Mouse (Mus musculus) macrophage (primary cell): ENCODE measurements around the gene Tcap. TPM values are rescaled to one million over a fixed set of nuclear protein-coding genes. Genes with fewer than 3 reads are reported as not detected.

ENCODE experiments used
- H3K27ac ChIP-seq: fragments of 350-480 bp; formaldehyde crosslinking; 2 replicates; pipeline ENCODE4 v1.9.0; 2021
- H3K36me3 ChIP-seq: fragments of 350-480 bp; formaldehyde crosslinking; 2 replicates; pipeline ENCODE4 v1.9.0; 2021; ENCODE audit errors: inconsistent target
- H3K4me3 ChIP-seq: fragments of 350-480 bp; formaldehyde crosslinking; 2 replicates; pipeline ENCODE4 v1.9.0; 2021; ENCODE audit errors: inconsistent target
- H3K79me2 ChIP-seq: fragments of 350-480 bp; formaldehyde crosslinking; 2 replicates; pipeline ENCODE4 v1.9.0; 2021; ENCODE audit errors: inconsistent target
- WGBS: methylation state at CpG from one replicate; pipeline ENCODE4 v1.1.7; 2026; ENCODE audit warnings: inconsistent platforms; ENCODE audit not compliant: missing documents; 5-methylcytosine and 5-hydroxymethylcytosine counted together
- polyA plus RNA-seq: library from polyadenylated mRNA; stranded (reverse); fragments of 250-400 nt; gene quantifications from 3 replicates; pipeline ENCODE4 v1.2.4, GENCODE M21; 2018; ENCODE audit warnings: inconsistent platforms

The Tcap gene
- polyA plus RNA-seq, 1 experiment from 2014 or later: 0.16 TPM

GRCm38 (mm10) chr11:98347385-98348082 is 36.1 kb upstream of the Tcap start:
- H3K36me3 ChIP-seq: no peaks in the 10 kb centered on the region
- H3K4me3 ChIP-seq: no peak overlapping the region
- no peak overlapping the region for H3K27ac ChIP-seq
- WGBS: 25% methylated on average over 9 of the region's 12 CpGs
- no peaks in the 10 kb centered on the region for H3K79me2 ChIP-seq

DNA sequence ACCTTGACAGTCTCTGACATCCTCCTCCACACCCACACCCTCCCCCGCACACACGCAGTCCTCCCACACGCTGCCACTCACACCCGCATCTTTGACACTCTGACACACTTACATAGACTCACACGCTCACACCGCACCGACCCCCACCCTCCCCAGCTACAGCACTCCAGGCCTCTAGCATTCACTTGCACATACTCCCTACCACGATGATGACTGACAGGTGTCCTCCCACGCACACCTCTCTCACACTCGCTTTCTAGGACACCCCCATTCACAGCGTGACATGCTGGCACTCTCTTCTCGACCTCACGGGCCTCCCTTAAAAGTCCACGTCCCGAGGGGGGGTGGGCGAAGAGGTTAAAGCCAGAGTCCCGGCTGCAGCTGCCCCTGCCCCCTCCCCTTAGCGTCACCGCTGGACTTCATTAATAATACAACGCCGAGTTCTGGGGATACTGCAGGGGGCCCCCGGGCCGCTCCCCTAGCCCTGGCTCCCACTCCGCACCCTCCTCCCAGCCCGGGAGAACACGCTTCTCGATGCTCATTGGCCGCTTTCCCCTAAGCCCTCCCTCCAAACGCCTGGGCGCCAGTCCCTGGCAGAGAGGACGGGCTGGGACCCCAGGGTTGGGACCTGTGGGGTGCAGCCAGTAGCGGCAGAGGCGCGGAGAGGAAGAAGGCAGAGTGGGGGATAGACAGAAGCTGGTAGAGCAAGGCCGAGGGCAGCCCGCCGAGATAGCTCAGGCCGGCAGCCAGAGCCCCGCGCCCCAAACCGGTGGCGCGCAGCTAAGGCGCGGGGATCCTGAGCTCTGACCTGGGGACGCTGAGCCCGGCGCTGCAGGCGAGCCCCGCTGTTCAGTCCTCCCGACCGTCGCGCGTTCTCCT is 35.3 kb upstream of the Tcap start, which contains the start of gene Ppp1r1b:
Gene Ppp1r1b (plus strand): TSS at position 322 of the 879 bp plus-strand sequence.
- Histone ChIP-seq H3K79me2 (no peaks in the 10 kb centered on the region), H3K27ac (no peak within 1 kb of the TSS), H3K36me3 (no peaks in the 10 kb centered on the region), H3K4me3 (no peak within 1 kb of the TSS)
- 3% methylated on average over 53 of the region's 55 CpGs for WGBS

DNA sequence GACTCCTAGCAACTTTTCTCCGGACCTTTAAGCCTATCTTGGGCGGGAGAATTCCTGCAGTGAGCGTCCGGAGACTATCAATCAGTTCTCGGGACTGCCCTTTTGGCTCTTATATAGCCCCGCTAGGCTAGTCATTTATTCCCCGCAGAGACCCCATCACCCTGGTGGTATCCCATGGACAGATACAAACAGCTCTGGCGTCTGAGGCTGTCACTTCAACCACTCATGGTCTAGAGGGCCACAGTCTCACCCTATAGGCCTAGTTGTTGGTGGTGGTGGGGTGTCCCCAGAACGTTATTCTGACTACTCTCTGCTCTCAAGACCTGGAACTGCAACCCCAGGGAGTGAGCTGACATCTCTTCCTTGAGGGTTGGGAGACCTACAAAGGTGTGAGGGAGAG is 34.3 kb upstream of the Tcap start:
- WGBS: 37% methylated on average over 9 of the region's 9 CpGs
- no peak overlapping the region for H3K4me3 ChIP-seq

DNA sequence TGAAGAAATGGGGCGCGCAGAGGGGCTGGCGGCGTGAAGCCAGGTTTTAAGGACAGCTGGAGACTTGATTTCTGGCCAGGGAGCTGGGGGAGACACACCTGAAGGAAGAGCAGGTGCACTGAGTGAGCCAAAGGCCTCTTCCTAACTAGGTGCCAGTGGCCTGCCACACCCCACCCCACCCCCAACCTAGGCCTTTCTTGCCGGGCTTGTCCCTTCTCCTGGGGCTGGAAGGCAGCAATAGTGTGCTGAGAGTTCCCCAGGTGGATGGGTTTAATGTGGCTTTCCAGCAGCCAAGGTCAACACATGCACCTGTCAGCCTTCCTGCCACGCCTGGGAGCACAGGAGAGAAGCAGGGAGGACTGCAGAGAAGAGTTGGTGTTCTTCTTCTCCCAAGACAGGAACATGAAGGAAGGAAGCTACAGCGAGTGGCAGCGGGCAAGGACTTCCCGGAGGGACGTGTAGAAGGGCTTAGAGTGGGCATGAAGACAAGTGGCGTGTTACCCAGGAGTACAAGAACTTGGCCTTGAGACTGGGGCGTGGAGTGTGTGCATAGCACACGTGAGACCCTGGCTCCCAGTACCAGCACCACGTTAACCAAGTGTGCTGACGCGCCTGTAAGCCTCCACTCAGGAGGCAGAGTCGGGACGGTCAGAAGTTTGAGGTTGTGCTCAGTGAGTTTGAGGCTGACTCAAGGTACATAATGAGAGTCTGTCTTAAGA is 31.2 kb upstream of the Tcap start:
- no peak overlapping the region for H3K27ac ChIP-seq
- no peak overlapping the region for H3K4me3 ChIP-seq
- no peaks in the 10 kb centered on the region for H3K79me2 ChIP-seq
- H3K36me3 ChIP-seq: no peaks in the 10 kb centered on the region
- WGBS: 84% methylated on average over 18 of the region's 18 CpGs

More for the DNA sequence above, 34.3 kb upstream of the Tcap start:
- Histone ChIP-seq H3K79me2 (no peaks in the 10 kb centered on the region), H3K36me3 (no peaks in the 10 kb centered on the region), H3K27ac (no peak overlapping the region)

GRCm38 (mm10) chr11:98353651-98354211 is 29.9 kb upstream of the Tcap start:
- Histone ChIP-seq H3K79me2 (peaks cover 4% of the 10 kb centered on the region), H3K27ac (no peak overlapping the region), H3K36me3 (no peaks in the 10 kb centered on the region), H3K4me3 (no peak overlapping the region)
- WGBS: 67% methylated on average over 8 of the region's 8 CpGs

DNA sequence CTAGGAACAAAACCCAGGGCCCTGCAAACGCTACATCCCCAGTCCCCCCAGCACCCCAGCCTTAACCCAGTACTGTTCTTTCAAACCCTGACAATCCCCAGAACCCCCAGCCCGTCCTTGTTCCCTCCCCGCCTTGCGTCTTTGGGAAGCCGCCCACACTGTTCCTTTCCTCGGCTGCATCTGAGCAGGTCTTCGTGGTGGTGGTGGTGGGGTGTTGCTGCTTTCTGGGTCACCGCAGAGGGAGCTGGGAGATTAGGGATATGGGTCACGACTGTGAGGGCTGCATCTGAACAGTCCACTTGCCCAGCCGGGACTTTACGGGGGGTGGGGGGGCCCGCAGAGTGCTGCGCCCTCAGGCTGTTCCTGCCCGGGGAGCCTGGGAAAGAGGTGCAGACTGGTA is 29.2 kb upstream of the Tcap start:
- WGBS: 87% methylated on average over 14 of the region's 14 CpGs
- Histone ChIP-seq H3K4me3 (no peak overlapping the region), H3K27ac (no peak overlapping the region), H3K79me2 (peaks cover 12% of the 10 kb centered on the region), H3K36me3 (no peaks in the 10 kb centered on the region)

DNA sequence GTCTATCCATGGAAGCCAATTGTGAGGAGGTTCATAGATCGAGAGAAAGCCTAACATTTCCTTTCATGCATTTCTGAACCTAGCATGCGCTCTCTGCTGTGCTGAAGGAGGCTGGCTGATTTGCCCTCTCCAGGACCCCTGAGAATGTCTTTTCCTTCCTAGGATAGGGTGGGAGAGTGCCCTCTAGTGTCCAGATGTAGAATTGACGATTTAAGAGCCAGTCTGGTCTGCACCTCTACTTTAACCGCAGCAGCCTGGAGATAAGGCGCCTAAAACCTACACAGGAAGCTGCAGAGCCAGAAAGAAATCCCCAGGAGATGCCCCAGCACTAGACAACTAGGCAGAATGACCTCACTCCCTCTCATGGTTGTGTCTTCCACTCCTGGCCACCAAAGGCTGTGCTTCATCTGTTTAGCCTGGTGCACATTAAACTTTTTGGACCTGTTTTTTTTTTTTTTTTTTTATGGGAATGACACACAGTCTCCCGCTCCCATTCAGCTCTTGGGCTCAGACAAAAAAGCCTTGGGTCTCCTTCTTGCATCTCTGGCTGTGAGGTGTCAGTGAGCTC is 27.8 kb upstream of the Tcap start:
- no peaks in the 10 kb centered on the region for H3K36me3 ChIP-seq
- peaks cover 25% of the 10 kb centered on the region for H3K79me2 ChIP-seq
- H3K27ac ChIP-seq: no peak overlapping the region
- 13% methylated on average over 6 of the region's 6 CpGs for WGBS
- H3K4me3 ChIP-seq: no peak overlapping the region

GRCm38 (mm10) chr11:98356625-98357394 is 26.8 kb upstream of the Tcap start:
- 70% methylated on average over 7 of the region's 7 CpGs for WGBS
- peak overlapping the region; percentile 73; the same call in 1 of the 2 replicates for H3K27ac ChIP-seq
- H3K4me3 ChIP-seq: no peak overlapping the region

DNA sequence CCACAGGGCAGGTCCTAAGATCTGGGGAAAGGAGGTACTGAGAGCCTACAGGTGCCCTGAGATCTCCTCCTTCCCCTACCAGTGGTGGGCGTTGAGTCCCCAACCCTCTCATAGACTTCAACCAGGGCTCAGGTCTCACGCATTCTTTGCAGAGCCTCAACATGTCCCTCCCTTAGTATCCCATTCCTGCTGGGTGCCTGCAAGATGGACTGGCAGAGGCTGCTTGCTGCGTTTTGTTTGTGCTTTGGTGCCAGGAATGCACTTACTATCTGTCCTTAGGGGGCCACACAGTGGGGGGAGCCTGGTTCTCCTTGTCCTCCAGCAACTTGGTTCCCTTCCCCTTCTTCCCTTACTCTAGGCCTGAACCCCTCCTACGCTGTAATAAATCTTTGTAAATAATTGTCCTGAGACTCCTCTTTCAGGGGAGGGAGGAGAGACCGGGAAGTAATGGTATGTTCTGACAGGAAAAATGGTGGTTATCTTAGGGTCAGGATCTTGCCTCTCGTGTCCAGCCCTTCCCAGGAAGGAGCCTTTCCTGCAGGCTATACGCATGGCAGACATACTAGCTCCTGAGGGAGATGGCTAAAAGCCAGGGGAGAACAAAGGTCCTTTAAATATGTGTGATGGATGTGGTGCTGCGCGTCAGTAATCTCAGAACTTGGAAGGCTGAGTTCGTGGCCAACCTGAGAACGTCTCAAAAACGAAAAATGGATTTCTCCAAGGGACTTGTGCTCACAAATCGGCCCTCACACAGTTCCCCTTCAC is 26.0 kb upstream of the Tcap start:
- 20% methylated on average over 13 of the region's 13 CpGs for WGBS

More at GRCm38 (mm10) chr11:98356625-98357394, 26.8 kb upstream of the Tcap start:
- Histone ChIP-seq H3K79me2 (peaks cover 35% of the 10 kb centered on the region), H3K36me3 (no peaks in the 10 kb centered on the region)

GRCm38 (mm10) chr11:98358161-98359083 is 25.2 kb upstream of the Tcap start, which contains the start of gene Stard3:
Stard3 (plus strand) TSS chr11:98358368.
- peaks cover 7% of the 10 kb centered on the region; the same call in 1 of the 2 replicates for H3K36me3 ChIP-seq
- WGBS: 2% methylated on average over 59 of the region's 60 CpGs

More for the DNA sequence above, 26.0 kb upstream of the Tcap start:
- H3K4me3 ChIP-seq: peak overlapping the region; percentile 35
- H3K36me3 ChIP-seq: no peaks in the 10 kb centered on the region
- H3K79me2 ChIP-seq: peaks cover 43% of the 10 kb centered on the region
- H3K27ac ChIP-seq: peak overlapping the region; percentile 73

DNA sequence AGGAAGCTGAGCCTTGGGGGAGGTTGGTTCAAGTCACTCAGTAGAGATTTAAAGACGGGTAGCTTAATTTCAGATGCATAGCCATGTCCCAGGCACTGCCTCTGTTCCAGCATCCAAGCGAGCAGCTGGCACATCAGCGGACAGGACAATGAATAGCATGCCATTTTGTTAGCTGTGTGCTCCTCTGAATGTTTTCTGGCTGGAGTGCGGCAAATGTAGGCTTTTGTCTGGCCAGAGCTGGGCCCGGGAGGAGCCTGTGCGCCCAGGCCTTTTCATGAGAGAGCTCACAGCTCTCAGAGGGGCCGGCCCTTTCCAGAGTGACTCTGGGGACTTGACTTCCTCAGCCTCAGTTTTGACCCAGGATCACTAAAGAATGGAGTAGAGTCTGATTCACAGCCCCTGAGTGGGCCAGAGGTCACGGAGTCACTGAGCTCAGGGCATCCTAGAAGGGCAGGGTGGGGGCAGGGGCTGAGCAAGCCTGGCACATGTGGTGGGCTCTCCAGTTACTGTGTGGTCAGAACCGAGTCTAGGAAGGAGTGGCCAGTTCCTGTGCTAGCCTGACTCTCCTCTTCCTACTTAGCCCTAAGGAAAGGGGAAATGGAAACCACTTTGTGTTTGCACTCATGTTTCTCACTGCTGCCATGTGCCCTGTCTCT is 22.6 kb upstream of the Tcap start:
- H3K27ac ChIP-seq: peak overlapping the region; percentile 94
- H3K79me2 ChIP-seq: peaks cover 77% of the 10 kb centered on the region
- WGBS: 45% methylated on average over 9 of the region's 9 CpGs
- H3K36me3 ChIP-seq: peaks cover 16% of the 10 kb centered on the region; the same call in 1 of the 2 replicates
- H3K4me3 ChIP-seq: peak overlapping the region; percentile 89; the same call in 1 of the 2 replicates

More at GRCm38 (mm10) chr11:98358161-98359083, 25.2 kb upstream of the Tcap start, which contains the start of gene Stard3:
- H3K27ac ChIP-seq: peak within 1 kb of the TSS; percentile 94
- H3K4me3 ChIP-seq: peak within 1 kb of the TSS; percentile 89
- peaks cover 51% of the 10 kb centered on the region for H3K79me2 ChIP-seq
